Mouse (Mus musculus): ENCODE results near the gene Ctsz. TPM values are rescaled to one million over a fixed set of nuclear protein-coding genes. Genes with fewer than 3 reads are reported as not detected.

Ctsz gene
- 59.5 and 77.9 TPM in 2 replicates for polyA plus RNA-seq (2012; rRNA removed)

DNA sequence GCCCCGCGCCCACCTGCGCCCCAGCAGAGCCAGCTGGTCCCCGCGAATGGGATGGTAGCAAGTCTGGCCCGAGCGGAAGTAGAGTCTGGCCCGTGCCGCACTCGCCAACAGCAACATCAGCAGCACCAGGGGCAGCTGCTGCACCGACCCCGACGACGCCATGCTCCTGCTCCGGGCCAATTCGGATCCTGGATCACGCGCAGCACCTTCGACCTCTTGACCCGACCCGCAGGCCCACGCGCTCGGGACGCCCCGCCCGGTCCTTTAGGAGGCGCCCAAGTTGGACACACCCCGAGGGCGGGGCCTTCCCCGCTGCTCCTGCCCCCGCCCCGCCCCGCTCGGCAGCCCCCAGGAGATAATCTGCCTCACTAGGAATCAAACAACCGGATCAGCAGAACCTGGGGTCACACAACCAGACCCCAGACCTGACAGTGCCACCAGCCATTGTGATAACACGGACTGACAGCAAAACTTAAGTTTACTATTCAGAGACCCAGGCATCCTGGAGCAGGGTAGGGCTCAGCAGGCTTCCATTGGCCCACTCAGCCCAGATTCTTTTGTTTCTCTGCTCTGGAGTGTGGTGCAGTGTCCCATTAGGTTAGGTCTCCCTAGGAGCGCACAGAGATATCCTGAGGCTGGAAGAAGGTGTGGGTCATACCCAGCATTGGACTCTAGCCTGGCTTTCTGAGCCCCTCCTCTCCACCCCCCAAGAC, at the start of gene Ctsz:
Gene Ctsz (minus strand): TSS at position 303 of the 713 bp plus-strand sequence.

DNA sequence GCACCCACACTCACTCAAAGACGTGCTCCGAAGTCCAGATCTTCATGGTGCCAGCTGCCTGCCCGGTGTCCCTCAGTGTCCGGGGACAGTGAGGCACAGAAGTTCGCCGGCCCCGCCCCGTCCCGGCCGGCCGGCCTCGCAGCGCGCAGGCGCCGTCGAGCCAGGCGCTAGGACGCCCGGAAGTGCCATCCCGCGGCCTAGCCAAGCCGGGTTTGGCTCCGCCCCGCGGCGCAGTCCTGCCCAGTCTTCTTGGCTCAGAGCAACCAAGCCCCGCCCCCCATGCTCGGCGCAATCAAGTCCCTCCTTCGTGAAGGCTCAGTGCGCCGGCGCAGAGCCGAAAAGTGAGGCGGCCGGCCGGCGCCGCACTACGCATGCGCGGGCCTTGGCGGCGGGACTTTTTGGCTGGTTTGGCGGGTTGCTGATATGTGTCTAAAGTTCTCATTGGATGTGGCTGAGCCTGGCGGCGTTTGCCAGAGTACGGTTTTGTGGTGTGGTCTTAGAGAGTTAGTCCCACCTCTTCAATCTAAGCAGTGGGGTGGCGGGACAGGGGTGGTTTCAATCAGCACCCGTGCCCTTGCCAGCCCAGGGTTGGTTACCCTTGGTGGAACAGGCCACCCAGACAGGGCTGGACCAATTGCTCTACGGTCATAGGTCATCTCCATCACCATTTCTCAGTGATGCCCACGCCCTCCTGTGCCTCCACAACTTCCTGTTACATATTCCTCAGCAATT, 34.1 kb upstream of the Ctsz start, which contains the start of gene Prelid3b:
Gene Prelid3b (minus strand): TSS at position 264 of the 732 bp plus-strand sequence.

DNA sequence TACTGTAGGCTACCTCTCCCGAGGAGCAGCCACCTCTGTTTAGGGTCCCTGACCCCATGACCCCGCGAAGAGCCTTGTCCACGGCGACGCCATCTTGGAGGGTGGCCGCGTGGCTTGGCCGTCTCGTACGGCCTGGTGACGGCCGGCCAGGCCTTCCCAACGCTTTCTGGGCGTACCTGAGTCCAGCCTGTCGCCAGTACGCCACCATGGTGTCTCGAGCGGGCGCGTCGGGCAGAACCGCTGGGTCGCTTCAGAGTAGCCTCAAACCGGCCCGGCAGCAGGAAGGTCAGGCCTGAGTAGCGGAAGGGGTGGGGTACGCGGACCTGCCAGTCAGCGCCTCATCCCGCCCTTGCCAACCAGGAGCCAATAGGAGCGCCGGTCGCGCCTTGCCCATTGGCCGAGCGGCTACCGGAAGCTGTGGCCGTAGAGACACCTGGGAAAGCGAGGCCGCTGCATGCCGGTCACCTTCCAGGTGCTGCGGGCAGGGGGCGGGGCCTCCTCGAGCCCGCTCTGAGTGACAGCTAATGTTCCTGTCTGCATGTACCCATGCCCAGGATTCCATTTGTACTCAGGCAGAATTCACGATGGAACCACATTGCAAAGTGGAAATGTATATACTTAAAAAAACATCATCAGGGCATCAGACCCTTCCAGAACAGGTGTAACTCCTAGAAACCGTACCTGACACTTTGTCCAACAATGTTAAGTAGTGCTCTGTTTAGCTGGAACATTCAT, 25.1 kb upstream of the Ctsz start, which contains the start of gene Atp5e:
Gene Atp5e (minus strand): TSS at position 317 of the 735 bp plus-strand sequence.

DNA sequence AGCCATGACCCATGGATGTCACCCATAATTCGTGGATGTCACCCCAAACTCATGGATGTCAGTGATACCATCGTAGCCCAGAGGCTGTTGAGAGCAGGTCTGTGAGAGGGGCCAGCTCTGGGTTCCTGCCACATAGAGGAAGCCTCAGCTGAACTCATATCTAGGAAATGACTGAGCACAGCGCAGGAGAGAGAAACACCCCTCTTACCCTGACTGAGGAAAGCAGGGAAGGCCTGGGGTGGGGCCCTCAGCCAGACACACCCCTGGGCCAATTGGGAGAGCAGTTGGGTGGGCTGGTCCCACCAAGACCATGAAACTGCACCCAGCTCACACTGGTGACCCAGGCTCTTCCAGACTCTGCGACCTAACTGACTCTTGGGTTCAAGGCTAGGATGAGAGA, 11.5 kb upstream of the Ctsz start, which contains the start of gene Tubb1:
Gene Tubb1 (plus strand): TSS at position 343 of the 400 bp plus-strand sequence.

DNA sequence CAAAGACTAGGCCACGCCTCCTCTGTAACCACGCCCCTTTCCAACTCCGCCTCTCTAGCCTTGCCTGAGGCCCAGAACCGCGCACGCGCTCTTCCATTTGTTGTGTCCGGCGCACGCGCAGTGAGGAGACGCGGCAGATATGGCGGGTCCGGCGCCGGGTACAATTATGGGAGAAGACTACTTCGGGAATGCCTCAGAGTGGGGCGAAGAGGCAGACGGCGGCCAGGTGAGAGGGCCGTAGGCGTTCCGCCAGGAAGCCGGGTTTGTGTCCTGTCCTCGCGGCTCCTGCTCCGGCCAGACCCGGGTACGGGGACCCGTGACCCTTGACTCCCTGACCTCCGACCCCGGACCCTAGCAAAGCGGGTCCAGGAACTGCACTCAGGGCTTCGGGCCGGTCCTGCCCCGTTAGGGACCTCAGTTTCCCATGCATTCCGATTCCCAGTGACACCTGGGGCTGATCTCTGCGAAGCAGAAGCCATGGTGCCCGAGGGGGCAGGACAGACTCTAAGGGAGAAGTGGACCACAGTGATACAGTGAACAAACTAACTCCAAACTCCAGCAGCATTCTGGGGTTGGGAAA, 23.0 kb downstream of the Ctsz start, which contains the start of gene Nelfcd:
Gene Nelfcd (plus strand): TSS at position 74 of the 580 bp plus-strand sequence.

Other genes starting within 250 kb of the Ctsz start
- gene Gnas, start 154.7 kb downstream of the Ctsz start, polyA plus RNA-seq (2012; rRNA removed) = 1,363 and 1,786 TPM in 2 replicates
- 0.23 and 4.1 TPM in 2 replicates for gene Gm20721, start 92.3 kb downstream of the Ctsz start, polyA plus RNA-seq (2012; rRNA removed)
- gene Nelfcd, start 23.2 kb downstream of the Ctsz start, polyA plus RNA-seq (2012; rRNA removed) = 124 and 128 TPM in 2 replicates
- 5.1 and 6.3 TPM in 2 replicates for gene Tubb1, start 11.7 kb upstream of the Ctsz start, polyA plus RNA-seq (2012; rRNA removed)
- 466 and 961 TPM in 2 replicates for gene Atp5e, start 25.1 kb upstream of the Ctsz start, polyA plus RNA-seq (2012; rRNA removed)
- gene Prelid3b, start 34.0 kb upstream of the Ctsz start, polyA plus RNA-seq (2012; rRNA removed) = 77.7 and 96.2 TPM in 2 replicates
- gene Zfp831, start 204.5 kb upstream of the Ctsz start, polyA plus RNA-seq (2012; rRNA removed) = under 0.01 and 0.01 TPM in 2 replicates

Measured in central nervous system, embryonic 11.5 days (tissue).